Mouse (Mus musculus): ENCODE results near the gene Ddr1. TPM values are rescaled to one million over a fixed set of nuclear protein-coding genes. Genes with fewer than 3 reads are reported as not detected.

The Ddr1 gene
- total and polyA plus RNA-seq, 2 experiments from 2014 or later, result 49.3 to 100 TPM

DNA sequence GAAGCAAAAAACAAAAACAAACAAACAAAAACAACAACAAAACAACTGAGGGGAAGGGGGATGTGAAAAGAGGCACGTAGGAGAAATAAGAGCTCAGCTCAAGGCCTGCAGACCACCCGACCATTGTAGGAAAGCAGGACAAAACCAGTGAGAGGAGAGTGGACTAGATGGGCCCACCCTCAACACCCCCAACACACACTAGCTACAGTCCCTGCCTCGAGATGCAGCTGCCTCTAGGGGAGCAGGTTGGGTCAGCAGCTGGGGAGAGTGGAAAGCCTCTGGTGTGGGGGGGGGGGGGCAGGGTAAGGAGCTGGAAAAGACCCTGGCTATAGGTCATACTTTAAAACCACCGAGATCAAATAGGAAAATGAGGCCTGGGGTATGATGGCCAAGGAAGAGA, 1.8 kb downstream of the Ddr1 start:
- H3K4me1 ChIP-seq (ENCODE audit: insufficient read depth, low read length), result peaks cover 18% of the 10 kb centered on the region; the same call in 1 of the 2 replicates
- peak overlapping the region; percentile 98 for H3K27ac ChIP-seq (ENCODE audit: low read depth, low read length)
- DNase-seq (ENCODE audit: low spot score) (peak; percentile 21), ATAC-seq (ENCODE audit: low FRiP score) (no peak)
- no peaks in the 10 kb centered on the region for H3K36me3 ChIP-seq (ENCODE audit: insufficient read depth, low read length)
- no peak for TF ChIP-seq CTCF (IDR thresholded peaks at IDR 0.05)
- WGBS, result 7% methylated on average over 4 of the region's 4 CpGs
- peak overlapping the region; percentile 79 for H3K4me3 ChIP-seq (ENCODE audit: low read depth, low read length)
- H3K9ac ChIP-seq (replicated peaks; ENCODE audit: low read length, poor library complexity, severe bottlenecking), result peak overlapping the region; percentile 91
- peak overlapping the region; percentile 80 for H3K4me2 ChIP-seq (ENCODE audit: low read depth, low read length, poor library complexity, severe bottlenecking)
- H3K9me3 ChIP-seq (ENCODE audit: low read length), result no peaks in the 10 kb centered on the region
- no peaks in the 10 kb centered on the region for H3K27me3 ChIP-seq (ENCODE audit: insufficient read depth, low read length)

DNA sequence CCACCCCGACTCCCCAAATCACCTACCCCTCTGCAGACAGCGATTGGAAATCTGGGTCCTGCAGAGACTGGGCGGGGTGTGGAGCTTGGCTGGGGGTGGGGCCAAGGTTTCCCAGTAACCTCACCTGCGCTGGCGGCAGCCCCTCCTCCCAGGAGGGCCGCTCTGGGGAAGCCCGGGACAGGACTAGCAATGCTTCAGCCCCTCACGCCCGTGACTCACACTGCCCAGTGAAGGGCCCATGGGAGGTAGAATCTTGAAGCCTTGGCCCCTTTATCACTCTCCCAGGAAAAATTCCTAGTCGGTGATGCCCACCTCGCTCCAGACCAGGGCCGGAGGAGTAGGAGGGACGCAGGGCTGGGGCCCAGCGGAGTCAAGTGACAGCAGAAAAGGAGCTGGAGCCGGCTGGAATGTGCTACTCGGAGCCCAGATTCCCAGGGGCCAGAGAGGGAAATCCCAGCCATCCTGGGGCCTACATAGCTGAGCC, 2.4 kb downstream of the Ddr1 start:
- peak overlapping the region; percentile 80 for H3K4me2 ChIP-seq (ENCODE audit: low read depth, low read length, poor library complexity, severe bottlenecking)
- H3K27me3 ChIP-seq (ENCODE audit: insufficient read depth, low read length), result no peaks in the 10 kb centered on the region
- H3K27ac ChIP-seq (ENCODE audit: low read depth, low read length), result peak overlapping the region; percentile 98
- TF ChIP-seq CTCF (IDR thresholded peaks at IDR 0.05), result no peak
- peaks cover 23% of the 10 kb centered on the region; the same call in 1 of the 2 replicates for H3K4me1 ChIP-seq (ENCODE audit: insufficient read depth, low read length)
- no peaks in the 10 kb centered on the region for H3K36me3 ChIP-seq (ENCODE audit: insufficient read depth, low read length)
- ATAC-seq (ENCODE audit: low FRiP score) (no peak), DNase-seq (ENCODE audit: low spot score) (peak; percentile 47)
- peak overlapping the region; percentile 91 for H3K9ac ChIP-seq (replicated peaks; ENCODE audit: low read length, poor library complexity, severe bottlenecking)
- 1% methylated on average over 15 of the region's 16 CpGs for WGBS
- H3K4me3 ChIP-seq (ENCODE audit: low read depth, low read length), result peak overlapping the region; percentile 79
- H3K9me3 ChIP-seq (ENCODE audit: low read length), result no peaks in the 10 kb centered on the region

DNA sequence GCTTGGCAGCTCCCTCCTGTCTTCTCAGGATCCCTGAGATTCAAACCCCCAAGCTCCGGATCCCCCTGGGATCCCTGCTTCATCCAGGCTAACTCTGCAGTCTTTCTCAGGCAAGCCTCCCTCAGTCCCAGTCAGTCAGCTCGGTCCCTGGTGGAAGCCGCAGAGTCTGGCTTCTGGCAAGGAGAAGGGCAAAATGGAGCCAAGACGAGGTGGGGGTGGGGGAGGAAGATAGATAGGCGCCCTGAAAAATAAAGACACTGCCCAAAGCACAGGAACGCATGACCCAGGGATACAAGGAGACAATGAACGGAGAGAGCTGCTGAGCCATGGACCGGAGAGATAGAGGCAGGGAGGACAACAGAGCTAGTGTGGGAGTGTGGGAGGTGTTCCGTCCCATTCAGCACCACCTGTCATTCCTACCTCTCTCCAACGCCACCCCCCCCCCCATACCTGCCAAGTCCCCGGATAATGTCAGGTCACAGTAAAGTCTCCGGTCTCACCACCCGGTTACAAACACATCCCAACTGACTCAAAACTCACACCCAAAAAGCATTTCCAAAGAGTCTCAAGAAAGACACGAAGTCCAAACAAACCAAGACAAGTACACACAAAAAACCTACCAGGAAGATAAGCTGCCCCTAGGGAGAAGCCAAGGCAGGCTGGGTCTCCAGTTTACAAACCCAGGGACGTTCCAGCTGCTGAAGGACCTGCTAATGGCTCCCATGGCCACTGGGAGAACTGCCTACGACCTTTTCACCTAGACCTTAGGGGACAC, 3.0 kb downstream of the Ddr1 start:
- no peak for ATAC-seq (ENCODE audit: low FRiP score)
- Histone ChIP-seq H3K4me2 (ENCODE audit: low read depth, low read length, poor library complexity, severe bottlenecking) (peak overlapping the region; percentile 80), H3K9ac (replicated peaks; ENCODE audit: low read length, poor library complexity, severe bottlenecking) (peak overlapping the region; percentile 91), H3K9me3 (ENCODE audit: low read length) (no peaks in the 10 kb centered on the region), H3K27ac (ENCODE audit: low read depth, low read length) (peak overlapping the region; percentile 98), H3K27me3 (ENCODE audit: insufficient read depth, low read length) (no peaks in the 10 kb centered on the region), H3K36me3 (ENCODE audit: insufficient read depth, low read length) (no peaks in the 10 kb centered on the region), H3K4me3 (ENCODE audit: low read depth, low read length) (peak overlapping the region; percentile 79), H3K4me1 (ENCODE audit: insufficient read depth, low read length) (peaks cover 28% of the 10 kb centered on the region; the same call in 1 of the 2 replicates)
- peak; percentile 66 for DNase-seq (ENCODE audit: low spot score)
- under 1% methylated on average over 16 of the region's 16 CpGs for WGBS
- no peak for TF ChIP-seq CTCF (IDR thresholded peaks at IDR 0.05)

DNA sequence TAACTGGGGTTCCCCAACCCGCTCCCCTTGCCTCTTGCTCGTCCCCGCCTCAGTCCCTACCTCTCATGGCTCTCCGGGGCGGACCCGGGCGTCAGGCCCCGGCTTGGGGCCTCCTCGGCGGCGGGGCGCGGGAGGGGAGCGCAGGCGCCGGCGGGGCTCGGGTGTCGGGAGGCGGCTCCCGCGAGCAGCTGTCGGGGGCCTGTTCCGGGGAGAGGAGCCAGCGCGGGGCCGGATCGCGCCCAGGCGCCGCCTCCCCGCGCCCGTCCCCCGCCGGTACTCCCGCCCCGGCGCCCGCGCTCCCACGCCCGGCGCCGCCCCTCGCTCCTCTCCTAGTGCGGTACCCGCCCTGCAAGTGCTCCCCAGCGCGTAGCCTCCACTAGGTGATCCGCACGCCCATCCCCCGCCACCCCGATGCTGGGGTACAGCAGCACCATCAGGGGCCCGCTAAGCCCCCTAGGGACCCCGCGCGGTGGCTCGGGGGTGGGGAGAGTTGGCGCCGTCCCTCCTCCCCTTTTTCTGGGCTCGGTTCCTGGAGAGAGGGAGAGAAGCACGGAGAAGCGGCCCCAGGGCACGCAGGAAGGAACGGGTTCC, 4.0 kb downstream of the Ddr1 start:
- H3K27ac ChIP-seq (ENCODE audit: low read depth, low read length), result peak overlapping the region; percentile 98
- peak; percentile 26; the same call in 1 of the 2 replicates for ATAC-seq (ENCODE audit: low FRiP score)

DNA sequence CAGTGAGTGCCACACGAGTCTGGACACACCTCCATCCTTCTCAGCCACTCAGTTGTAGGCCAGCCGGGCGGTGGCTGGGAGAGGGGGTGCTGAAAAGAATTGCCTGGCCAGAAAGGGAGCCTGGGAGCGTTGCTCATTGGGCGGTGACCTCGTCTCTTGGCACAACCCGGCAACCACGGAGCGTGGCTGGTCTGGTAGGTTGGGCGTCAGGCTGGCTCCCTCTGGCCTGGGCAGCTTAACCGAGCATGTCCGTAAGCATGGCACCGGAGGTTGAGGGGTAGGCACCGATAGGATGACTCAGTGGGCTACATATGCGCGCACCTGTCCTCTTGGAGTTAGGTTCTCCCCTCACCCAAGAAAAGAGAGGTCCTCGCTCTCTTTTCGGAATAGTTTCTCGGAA, 4.5 kb downstream of the Ddr1 start:
- no peak for TF ChIP-seq CTCF (IDR thresholded peaks at IDR 0.05)

More for the DNA sequence above, 4.0 kb downstream of the Ddr1 start:
- peaks cover 28% of the 10 kb centered on the region; the same call in 1 of the 2 replicates for H3K4me1 ChIP-seq (ENCODE audit: insufficient read depth, low read length)
- peak overlapping the region; percentile 91 for H3K9ac ChIP-seq (replicated peaks; ENCODE audit: low read length, poor library complexity, severe bottlenecking)
- H3K27me3 ChIP-seq (ENCODE audit: insufficient read depth, low read length), result no peaks in the 10 kb centered on the region
- peak; percentile 32 for TF ChIP-seq CTCF (IDR thresholded peaks at IDR 0.05)
- H3K9me3 ChIP-seq (ENCODE audit: low read length), result no peaks in the 10 kb centered on the region
- WGBS, result under 1% methylated on average over 53 of the region's 66 CpGs
- no peaks in the 10 kb centered on the region for H3K36me3 ChIP-seq (ENCODE audit: insufficient read depth, low read length)
- H3K4me2 ChIP-seq (ENCODE audit: low read depth, low read length, poor library complexity, severe bottlenecking), result peak overlapping the region; percentile 80
- peak; percentile 78 for DNase-seq (ENCODE audit: low spot score)
- H3K4me3 ChIP-seq (ENCODE audit: low read depth, low read length), result peak overlapping the region; percentile 79

More for the DNA sequence above, 4.5 kb downstream of the Ddr1 start:
- H3K27ac ChIP-seq (ENCODE audit: low read depth, low read length), result peak overlapping the region; percentile 98
- no peaks in the 10 kb centered on the region for H3K27me3 ChIP-seq (ENCODE audit: insufficient read depth, low read length)
- DNase-seq (ENCODE audit: low spot score) (peak; percentile 75), ATAC-seq (ENCODE audit: low FRiP score) (peak; percentile 11; the same call in 1 of the 2 replicates)
- H3K9ac ChIP-seq (replicated peaks; ENCODE audit: low read length, poor library complexity, severe bottlenecking), result peak overlapping the region; percentile 91
- H3K4me1 ChIP-seq (ENCODE audit: insufficient read depth, low read length), result peaks cover 28% of the 10 kb centered on the region; the same call in 1 of the 2 replicates
- H3K9me3 ChIP-seq (ENCODE audit: low read length), result no peaks in the 10 kb centered on the region
- no peaks in the 10 kb centered on the region for H3K36me3 ChIP-seq (ENCODE audit: insufficient read depth, low read length)
- H3K4me2 ChIP-seq (ENCODE audit: low read depth, low read length, poor library complexity, severe bottlenecking), result peak overlapping the region; percentile 80
- 2% methylated on average over 19 of the region's 19 CpGs for WGBS
- H3K4me3 ChIP-seq (ENCODE audit: low read depth, low read length), result peak overlapping the region; percentile 79
